Mouse (Mus musculus): ENCODE data around the gene Dnajc12.

- no peak for TF ChIP-seq CHD2 (IDR thresholded peaks at IDR 0.05; ENCODE audit: low read length)
- no peak for TF ChIP-seq CTCF (conservative IDR thresholded peaks at IDR 0.05 in 1 of 2, IDR thresholded peaks at IDR 0.05 in 1 of 2; ENCODE audit: low read depth in 2 of 2, low read length in 2 of 2)
- TF ChIP-seq EP300 (IDR thresholded peaks at IDR 0.05; ENCODE audit: low read length): no peak
- no peak for TF ChIP-seq TBP (conservative IDR thresholded peaks at IDR 0.05; ENCODE audit: low read depth, low read length)
Observed at GRCm38 (mm10) chr10:63367386-63367785, 14.9 kb upstream of the Dnajc12 start.

Data from CH12.LX (cell line).